Mouse (Mus musculus) myocyte (in vitro differentiated cells): Measurements from ENCODE around the gene Pkd1l3. TPM values are rescaled to one million over a fixed set of nuclear protein-coding genes. Genes with fewer than 3 reads are reported as not detected.

ENCODE experiments used
- H3K27me3 ChIP-seq: one replicate; pipeline ENCODE4 v1.6.1; 2011; ENCODE audit not compliant: control insufficient read depth, insufficient read depth, insufficient read length
- H3K36me3 ChIP-seq: one replicate; pipeline ENCODE4 v1.6.1; 2011; ENCODE audit not compliant: control insufficient read depth, insufficient read depth
- H3K4me2 ChIP-seq: one replicate; pipeline ENCODE4 v1.6.1; 2011; ENCODE audit warnings: low read depth, control low read depth
- H3K4me3 ChIP-seq: one replicate; pipeline ENCODE4 v1.5.1; 2011; ENCODE audit warnings: mild to moderate bottlenecking, control low read depth, moderate library complexity
- H3K79me2 ChIP-seq: one replicate; pipeline ENCODE4 v1.6.1; 2011; ENCODE audit not compliant: control insufficient read depth, insufficient read depth
- H3ac ChIP-seq: one replicate; pipeline ENCODE4 v1.6.1; 2011; ENCODE audit not compliant: control insufficient read depth, insufficient read length
- CEBPB ChIP-seq: IDR thresholded peaks from 2 replicates; pipeline ENCODE4 v1.6.1; 2011; ENCODE audit warnings: mild to moderate bottlenecking, moderate library complexity; ENCODE audit not compliant: poor library complexity, insufficient read depth, severe bottlenecking
- E2F4 ChIP-seq: IDR thresholded peaks from one replicate; pipeline ENCODE4 v1.6.1; 2011; ENCODE audit warnings: mild to moderate bottlenecking, control low read depth, moderate library complexity; ENCODE audit not compliant: insufficient read depth
- MAX ChIP-seq: IDR thresholded peaks from one replicate; pipeline ENCODE4 v1.6.1; 2011; ENCODE audit warnings: low read depth, mild to moderate bottlenecking, control low read depth
- MYOD1 ChIP-seq, 3 experiments: IDR thresholded peaks; one replicate each; pipeline ENCODE4 v1.6.1; 2011; ENCODE audit warnings: control low read depth in 2 of 3, low read depth in 2 of 3, mild to moderate bottlenecking in 2 of 3, moderate library complexity in 1 of 3; ENCODE audit not compliant: insufficient read length in 2 of 3, control insufficient read depth in 1 of 3
- MYOG ChIP-seq, 3 experiments: IDR thresholded peaks; one replicate each; pipeline ENCODE4 v1.6.1; 2011; ENCODE audit warnings: control low read depth in 2 of 3, low read depth in 2 of 3, mild to moderate bottlenecking in 2 of 3; ENCODE audit not compliant: insufficient read length in 2 of 3, control insufficient read depth in 1 of 3, insufficient read depth in 1 of 3
- POLR2A ChIP-seq: IDR thresholded peaks from one replicate; pipeline ENCODE4 v1.6.1; 2011; ENCODE audit warnings: low read depth, mild to moderate bottlenecking, control low read depth, moderate library complexity; ENCODE audit not compliant: insufficient read length
- POLR2AphosphoS2 ChIP-seq: IDR thresholded peaks from one replicate; pipeline ENCODE4 v1.6.1; 2011; ENCODE audit warnings: low read depth, control low read depth; ENCODE audit not compliant: insufficient read length
- REST ChIP-seq: IDR thresholded peaks from one replicate; pipeline ENCODE4 v1.6.1; 2011; ENCODE audit warnings: mild to moderate bottlenecking, control low read depth, moderate library complexity; ENCODE audit not compliant: insufficient read depth, insufficient read length
- SRF ChIP-seq: IDR thresholded peaks from one replicate; pipeline ENCODE4 v1.6.1; 2011; ENCODE audit warnings: low read depth; ENCODE audit not compliant: control insufficient read depth, insufficient read length
- TCF12 ChIP-seq: IDR thresholded peaks from one replicate; pipeline ENCODE4 v1.6.1; 2011; ENCODE audit warnings: mild to moderate bottlenecking, control low read depth; ENCODE audit not compliant: poor library complexity, insufficient read depth, severe bottlenecking
- TCF3 ChIP-seq: IDR thresholded peaks from one replicate; pipeline ENCODE4 v1.6.1; 2011; ENCODE audit warnings: low read depth, control low read depth; ENCODE audit not compliant: insufficient read length
- USF1 ChIP-seq: IDR thresholded peaks from one replicate; pipeline ENCODE4 v1.6.1; 2011; ENCODE audit warnings: low read depth, mild to moderate bottlenecking, control low read depth, moderate library complexity
- polyA plus RNA-seq: library from polyadenylated mRNA; unstranded; fragments of >200 nt; fragmentation: generic; extraction: Trizol; gene quantifications from one replicate; pipeline ENCODE4 v1.2.1, GENCODE M21; 2012; ENCODE audit warnings: missing spikeins

Gene Pkd1l3
- polyA plus RNA-seq, 1 experiment: 0.14 TPM

GRCm38 (mm10) chr8:109698477-109698876, 84.2 kb downstream of the Pkd1l3 start:
- TF ChIP-seq REST (no peak), SRF (no peak), CEBPB (no peak), USF1 (no peak), POLR2A (no peak), TCF3 (no peak), POLR2AphosphoS2 (no peak), MYOG (IDR thresholded peaks at IDR 0.05; ENCODE audit: control insufficient read depth in 1 of 3, insufficient read depth in 1 of 3, insufficient read length in 2 of 3, low read depth in 2 of 3) (no peak), MAX (no peak), TCF12 (no peak), E2F4 (no peak), MYOD1 (IDR thresholded peaks at IDR 0.05; ENCODE audit: control insufficient read depth in 1 of 3, insufficient read length in 2 of 3, low read depth in 2 of 3) (no peak)
- Histone ChIP-seq H3K36me3 (no peaks in the 10 kb centered on the region), H3K4me3 (no peak overlapping the region), H3K27me3 (no peaks in the 10 kb centered on the region), H3K79me2 (no peaks in the 10 kb centered on the region), H3K4me2 (no peak overlapping the region), H3ac (no peak overlapping the region)

- H3K36me3 ChIP-seq: peaks cover 13% of the 10 kb centered on the region
- peak overlapping the region; percentile 97 for H3K4me2 ChIP-seq
- H3K4me3 ChIP-seq: peak overlapping the region; percentile 39
- TF ChIP-seq REST: no peak
- no peak for TF ChIP-seq USF1
- TF ChIP-seq POLR2A: no peak
- no peak for TF ChIP-seq POLR2AphosphoS2
- TF ChIP-seq MAX: no peak
- TF ChIP-seq MYOD1 (IDR thresholded peaks at IDR 0.05; ENCODE audit: control insufficient read depth in 1 of 3, insufficient read length in 2 of 3, low read depth in 2 of 3): no peak
- no peak for TF ChIP-seq MYOG (IDR thresholded peaks at IDR 0.05; ENCODE audit: control insufficient read depth in 1 of 3, insufficient read depth in 1 of 3, insufficient read length in 2 of 3, low read depth in 2 of 3)
- no peak for TF ChIP-seq TCF12
- no peak for TF ChIP-seq TCF3
- TF ChIP-seq E2F4: no peak
- no peak for TF ChIP-seq CEBPB
- TF ChIP-seq SRF: no peak
- peak overlapping the region; percentile 49 for H3ac ChIP-seq
- H3K27me3 ChIP-seq: no peaks in the 10 kb centered on the region
- H3K79me2 ChIP-seq: no peaks in the 10 kb centered on the region
Measured at GRCm38 (mm10) chr8:109704565-109705319, 90.4 kb downstream of the Pkd1l3 start.

- H3K27me3 ChIP-seq: no peaks in the 10 kb centered on the region
- H3K79me2 ChIP-seq: no peaks in the 10 kb centered on the region
- H3K36me3 ChIP-seq: peaks cover 17% of the 10 kb centered on the region
- H3K4me3 ChIP-seq: peak within 1 kb of the TSS; percentile 39
- TF ChIP-seq POLR2AphosphoS2 (peak; percentile 59), POLR2A (peak; percentile 79), MAX (no peak)
- H3ac ChIP-seq: peak within 1 kb of the TSS; percentile 49
- H3K4me2 ChIP-seq: peak within 1 kb of the TSS; percentile 97
Measured at GRCm38 (mm10) chr8:109705320-109706075, 91.2 kb downstream of the Pkd1l3 start, which contains the start of gene Zfp821. Gene Zfp821, plus strand, starts transcription at chr8:109705546.

GRCm38 (mm10) chr8:109706076-109706873, 92.0 kb downstream of the Pkd1l3 start:
- H3K27me3 ChIP-seq: no peaks in the 10 kb centered on the region
- no peaks in the 10 kb centered on the region for H3K79me2 ChIP-seq
- peak overlapping the region; percentile 78 for H3K4me2 ChIP-seq
- H3ac ChIP-seq: peak overlapping the region; percentile 49
- TF ChIP-seq MYOD1 (IDR thresholded peaks at IDR 0.05; ENCODE audit: control insufficient read depth in 1 of 3, insufficient read length in 2 of 3, low read depth in 2 of 3) (no peak), REST (no peak), MAX (no peak), POLR2A (no peak), TCF12 (no peak), SRF (no peak), MYOG (IDR thresholded peaks at IDR 0.05; ENCODE audit: control insufficient read depth in 1 of 3, insufficient read depth in 1 of 3, insufficient read length in 2 of 3, low read depth in 2 of 3) (no peak), POLR2AphosphoS2 (no peak), CEBPB (no peak), TCF3 (no peak), USF1 (no peak), E2F4 (no peak)
- peaks cover 23% of the 10 kb centered on the region for H3K36me3 ChIP-seq
- peak overlapping the region; percentile 39 for H3K4me3 ChIP-seq
